Mouse (Mus musculus): ENCODE data around the gene Ttc25.

DNA sequence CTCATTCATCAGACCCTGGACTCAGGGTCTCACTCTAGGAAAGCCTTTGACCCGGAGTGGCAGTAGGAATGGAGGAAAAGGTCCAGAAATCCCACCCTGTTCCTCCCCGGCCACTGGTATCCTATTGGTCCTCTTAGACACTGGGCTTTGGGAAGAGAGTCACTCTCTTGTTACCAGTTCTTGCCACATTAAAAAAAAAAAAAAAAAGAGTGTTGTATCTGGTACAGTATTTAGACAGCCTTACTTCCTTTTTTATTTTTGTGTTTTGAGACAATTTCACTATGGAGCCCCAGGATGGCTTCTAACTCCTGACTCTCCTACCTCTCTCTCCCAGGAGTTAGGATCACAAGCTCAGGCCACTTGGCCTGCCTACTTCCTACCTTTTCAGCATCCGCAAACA lies 12.2 kb downstream of the Ttc25 start:
- TF ChIP-seq CTCF (IDR thresholded peaks at IDR 0.05; ENCODE audit: low read depth) (no peak), EP300 (IDR thresholded peaks at IDR 0.05; ENCODE audit: low read depth) (no peak)

Measured in liver, embryonic 14.5 days (tissue).